Mouse (Mus musculus) right cerebral cortex, postnatal 10 days (tissue): ENCODE data around the gene Snca.

Experiments
- DNase-seq, 2 experiments: peaks; one replicate each; pipeline ENCODE4 v3.0.0; 2021; ENCODE audit warnings: low spot score in 2 of 2

Gene Snca

GRCm38 (mm10) chr6:60829282-60829891 lies at the start of gene Snca:
Gene Snca (minus strand): TSS chr6:60829855.
- DNase-seq = peak; percentile 69 to 77

GRCm38 (mm10) chr6:60870126-60870525 lies 40.5 kb upstream of the Snca start:
- peak; percentile 53 to 62 for DNase-seq

GRCm38 (mm10) chr6:60856599-60856998 lies 26.9 kb upstream of the Snca start:
- no peak for DNase-seq

- no peak for DNase-seq
These were observed 22.0 kb upstream of the Snca start for GRCm38 (mm10) chr6:60851690-60852089.

GRCm38 (mm10) chr6:60828429-60829264 lies 1.0 kb downstream of the Snca start:
- peak; percentile 90 to 92 for DNase-seq

GRCm38 (mm10) chr6:60828047-60828428 lies 1.6 kb downstream of the Snca start:
- DNase-seq = peak in 1 of 2 experiments; percentile 35

- no peak for DNase-seq
These were observed 2.4 kb downstream of the Snca start for GRCm38 (mm10) chr6:60827290-60827689.

GRCm38 (mm10) chr6:60819272-60819671 lies 10.4 kb downstream of the Snca start:
- DNase-seq = no peak

GRCm38 (mm10) chr6:60813516-60813915 lies 16.1 kb downstream of the Snca start:
- DNase-seq = no peak

- no peak for DNase-seq
These were observed 31.4 kb downstream of the Snca start for GRCm38 (mm10) chr6:60798266-60798665.

- DNase-seq = no peak
These were observed 35.8 kb downstream of the Snca start for GRCm38 (mm10) chr6:60793659-60794365.

- no peak for DNase-seq
These were observed 42.7 kb downstream of the Snca start for GRCm38 (mm10) chr6:60786955-60787354.

GRCm38 (mm10) chr6:60771899-60772298 lies 57.8 kb downstream of the Snca start:
- peak; percentile 40 to 43 for DNase-seq

GRCm38 (mm10) chr6:60765696-60766095 lies 64.0 kb downstream of the Snca start:
- no peak for DNase-seq

GRCm38 (mm10) chr6:60762864-60763263 lies 66.8 kb downstream of the Snca start:
- no peak for DNase-seq

- no peak for DNase-seq
These were observed 67.9 kb downstream of the Snca start for GRCm38 (mm10) chr6:60761710-60762109.

- no peak for DNase-seq
These were observed 74.7 kb downstream of the Snca start for GRCm38 (mm10) chr6:60754975-60755374.

GRCm38 (mm10) chr6:60745965-60746364 lies 83.7 kb downstream of the Snca start:
- DNase-seq = no peak

- no peak for DNase-seq
These were observed 88.1 kb downstream of the Snca start for GRCm38 (mm10) chr6:60741427-60742071.

- DNase-seq = no peak
These were observed 89.9 kb downstream of the Snca start for GRCm38 (mm10) chr6:60739776-60740175.

- DNase-seq = no peak
These were observed 98.5 kb downstream of the Snca start for GRCm38 (mm10) chr6:60731164-60731563.
